Mouse (Mus musculus): Measurements from ENCODE around the gene Eif3c. TPM values are rescaled to one million over a fixed set of nuclear protein-coding genes. Genes with fewer than 3 reads are reported as not detected.

Gene Eif3c
- total and polyA plus RNA-seq, 2 experiments from 2014 or later = 112 to 198 TPM

- Histone ChIP-seq H3K4me2 (ENCODE audit: low read depth, low read length) (peak overlapping the region; percentile 79), H3K27ac (peak overlapping the region; percentile 88), H3K9me3 (ENCODE audit: low read length) (no peaks in the 10 kb centered on the region), H3K4me3 (ENCODE audit: low read length) (peak overlapping the region; percentile 96), H3K9ac (replicated peaks; ENCODE audit: low read length) (peak overlapping the region; percentile 86), H3K36me3 (ENCODE audit: insufficient read depth, low read length) (peaks cover 30% of the 10 kb centered on the region), H3K4me1 (ENCODE audit: insufficient read depth, low read length) (no peaks in the 10 kb centered on the region), H3K27me3 (ENCODE audit: insufficient read depth, low read length) (no peaks in the 10 kb centered on the region)
- ATAC-seq = no peak; the same call in 1 of the 2 replicates
- no peak for DNase-seq (ENCODE audit: low spot score)
- TF ChIP-seq CTCF (IDR thresholded peaks at IDR 0.05; ENCODE audit: low read depth) = no peak
- WGBS = under 1% methylated on average over 21 of the region's 28 CpGs
Measured at GRCm38 (mm10) chr7:126565693-126566092, 518 bp downstream of the Eif3c start.

GRCm38 (mm10) chr7:126556635-126557034, 9.6 kb downstream of the Eif3c start:
- no peak overlapping the region for H3K27ac ChIP-seq
- TF ChIP-seq CTCF (IDR thresholded peaks at IDR 0.05; ENCODE audit: low read depth) = no peak
- no peak overlapping the region for H3K4me2 ChIP-seq (ENCODE audit: low read depth, low read length)
- H3K9me3 ChIP-seq (ENCODE audit: low read length) = no peaks in the 10 kb centered on the region
- H3K4me1 ChIP-seq (ENCODE audit: insufficient read depth, low read length) = no peaks in the 10 kb centered on the region
- 97% methylated on average over 5 of the region's 5 CpGs for WGBS
- H3K9ac ChIP-seq (replicated peaks; ENCODE audit: low read length) = no peak overlapping the region
- no peaks in the 10 kb centered on the region for H3K27me3 ChIP-seq (ENCODE audit: insufficient read depth, low read length)
- ATAC-seq = no peak
- H3K4me3 ChIP-seq (ENCODE audit: low read length) = no peak overlapping the region
- no peak for DNase-seq (ENCODE audit: low spot score)
- H3K36me3 ChIP-seq (ENCODE audit: insufficient read depth, low read length) = peaks cover 78% of the 10 kb centered on the region

DNA sequence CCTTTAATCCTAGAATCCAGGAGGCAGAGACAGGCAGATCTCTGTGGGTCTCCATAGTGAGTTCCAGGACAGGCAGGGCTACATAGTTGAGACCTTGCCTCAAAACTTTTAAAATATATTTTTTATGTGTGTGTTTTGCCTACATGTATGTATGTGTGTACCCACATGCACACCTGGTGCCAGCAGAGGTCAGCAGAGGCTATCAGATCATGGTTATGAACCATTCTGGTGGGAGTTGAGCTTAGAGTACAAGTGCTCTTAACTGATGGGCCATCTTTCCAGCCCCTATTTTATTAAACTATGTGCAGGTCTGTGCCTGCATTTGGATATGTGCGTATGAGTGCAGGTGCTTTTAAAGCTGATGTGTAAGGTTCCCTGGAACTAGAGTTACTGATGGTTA, 11.4 kb downstream of the Eif3c start:
- WGBS = 92% methylated on average over 1 of the region's 1 CpGs
- Histone ChIP-seq H3K4me1 (ENCODE audit: insufficient read depth, low read length) (no peaks in the 10 kb centered on the region), H3K27me3 (ENCODE audit: insufficient read depth, low read length) (no peaks in the 10 kb centered on the region), H3K27ac (no peak overlapping the region), H3K9me3 (ENCODE audit: low read length) (no peaks in the 10 kb centered on the region), H3K36me3 (ENCODE audit: insufficient read depth, low read length) (peaks cover 86% of the 10 kb centered on the region), H3K9ac (replicated peaks; ENCODE audit: low read length) (no peak overlapping the region), H3K4me2 (ENCODE audit: low read depth, low read length) (no peak overlapping the region), H3K4me3 (ENCODE audit: low read length) (no peak overlapping the region)
- DNase-seq (ENCODE audit: low spot score) = peak; percentile 7
- peak; percentile 25 for TF ChIP-seq CTCF (IDR thresholded peaks at IDR 0.05; ENCODE audit: low read depth)
- no peak for ATAC-seq

DNA sequence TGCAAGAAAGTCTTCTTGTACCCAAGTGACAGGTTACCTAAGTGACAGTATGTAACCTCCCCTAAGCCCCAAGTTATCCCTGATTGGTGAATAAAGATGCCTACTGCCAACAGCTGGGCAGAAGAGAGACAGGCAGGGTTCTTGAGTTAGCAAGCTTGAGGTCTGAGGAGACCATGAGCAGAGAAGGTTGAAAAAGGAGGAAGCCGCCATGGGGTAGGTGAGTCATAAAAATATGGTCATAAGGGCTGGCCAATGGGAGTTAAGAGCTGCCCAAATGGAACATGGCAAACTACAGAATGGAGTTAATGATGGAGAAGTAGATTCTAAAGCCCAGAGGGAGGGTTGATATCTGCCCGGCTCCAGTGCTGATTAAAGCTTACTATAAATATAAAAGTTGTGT, 20.6 kb downstream of the Eif3c start:
- 93% methylated on average over 2 of the region's 2 CpGs for WGBS
- ATAC-seq = no peak
- no peak overlapping the region for H3K27ac ChIP-seq
- H3K36me3 ChIP-seq (ENCODE audit: insufficient read depth, low read length) = peaks cover 41% of the 10 kb centered on the region
- no peak overlapping the region for H3K9ac ChIP-seq (replicated peaks; ENCODE audit: low read length)
- no peaks in the 10 kb centered on the region for H3K4me1 ChIP-seq (ENCODE audit: insufficient read depth, low read length)
- no peaks in the 10 kb centered on the region for H3K9me3 ChIP-seq (ENCODE audit: low read length)
- no peak for TF ChIP-seq CTCF (IDR thresholded peaks at IDR 0.05; ENCODE audit: low read depth)
- no peak overlapping the region for H3K4me3 ChIP-seq (ENCODE audit: low read length)
- H3K27me3 ChIP-seq (ENCODE audit: insufficient read depth, low read length) = no peaks in the 10 kb centered on the region
- DNase-seq (ENCODE audit: low spot score) = no peak
- H3K4me2 ChIP-seq (ENCODE audit: low read depth, low read length) = no peak overlapping the region

- Histone ChIP-seq H3K27me3 (ENCODE audit: insufficient read depth, low read length) (no peaks in the 10 kb centered on the region), H3K4me3 (ENCODE audit: low read length) (no peak overlapping the region), H3K4me2 (ENCODE audit: low read depth, low read length) (no peak overlapping the region), H3K4me1 (ENCODE audit: insufficient read depth, low read length) (no peaks in the 10 kb centered on the region), H3K36me3 (ENCODE audit: insufficient read depth, low read length) (peaks cover 7% of the 10 kb centered on the region), H3K9me3 (ENCODE audit: low read length) (no peaks in the 10 kb centered on the region), H3K9ac (replicated peaks; ENCODE audit: low read length) (no peak overlapping the region), H3K27ac (no peak overlapping the region)
- no peak for ATAC-seq
- TF ChIP-seq CTCF (IDR thresholded peaks at IDR 0.05; ENCODE audit: low read depth) = no peak
- no peak for DNase-seq (ENCODE audit: low spot score)
- 85% methylated on average over 1 of the region's 1 CpGs for WGBS
Measured at GRCm38 (mm10) chr7:126541661-126542060, 24.6 kb downstream of the Eif3c start.

DNA sequence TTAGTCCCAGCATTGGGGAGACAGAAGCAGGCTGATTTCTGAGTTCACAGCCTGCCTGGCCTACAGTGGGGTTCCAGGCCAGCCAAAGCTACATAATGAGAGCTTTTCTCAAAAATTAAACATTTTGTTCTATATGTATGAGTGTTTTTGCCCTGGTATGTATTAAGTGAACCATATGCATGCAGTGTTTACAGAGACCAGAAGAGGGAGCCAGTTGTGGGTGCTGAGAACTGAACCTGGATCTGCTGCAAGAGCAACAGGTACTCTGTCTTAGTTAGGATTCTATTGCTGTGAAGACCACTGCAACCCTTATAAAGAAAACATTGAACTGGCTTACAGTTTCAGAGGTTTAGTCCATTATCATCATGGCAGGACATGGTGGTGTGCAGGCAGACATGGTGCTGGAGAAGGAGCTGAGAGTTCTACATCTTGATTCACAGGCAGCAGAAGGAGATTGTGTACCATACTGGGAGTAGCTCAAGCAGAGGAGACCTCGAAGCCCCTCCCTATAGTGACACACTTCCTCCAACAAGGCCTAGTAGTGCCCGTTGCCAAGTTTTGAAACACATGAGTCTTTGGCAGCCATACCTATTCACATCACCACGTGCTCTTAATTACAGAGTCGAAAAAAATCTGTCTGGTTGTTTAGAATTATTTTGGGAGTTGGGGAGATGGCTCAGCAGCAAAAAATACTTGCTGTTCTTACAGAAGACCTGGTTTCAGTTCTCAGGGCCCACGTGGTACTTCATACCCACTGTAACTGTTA, 28.2 kb downstream of the Eif3c start:
- H3K4me3 ChIP-seq (ENCODE audit: low read length) = no peak overlapping the region
- WGBS = 72% methylated on average over 5 of the region's 5 CpGs
- H3K9me3 ChIP-seq (ENCODE audit: low read length) = no peaks in the 10 kb centered on the region
- no peak overlapping the region for H3K27ac ChIP-seq
- ATAC-seq (no peak), DNase-seq (ENCODE audit: low spot score) (peak; percentile 30)
- no peaks in the 10 kb centered on the region for H3K4me1 ChIP-seq (ENCODE audit: insufficient read depth, low read length)
- peak; percentile 58 for TF ChIP-seq CTCF (IDR thresholded peaks at IDR 0.05; ENCODE audit: low read depth)
- H3K9ac ChIP-seq (replicated peaks; ENCODE audit: low read length) = no peak overlapping the region
- no peaks in the 10 kb centered on the region for H3K27me3 ChIP-seq (ENCODE audit: insufficient read depth, low read length)
- H3K36me3 ChIP-seq (ENCODE audit: insufficient read depth, low read length) = no peaks in the 10 kb centered on the region
- H3K4me2 ChIP-seq (ENCODE audit: low read depth, low read length) = no peak overlapping the region

DNA sequence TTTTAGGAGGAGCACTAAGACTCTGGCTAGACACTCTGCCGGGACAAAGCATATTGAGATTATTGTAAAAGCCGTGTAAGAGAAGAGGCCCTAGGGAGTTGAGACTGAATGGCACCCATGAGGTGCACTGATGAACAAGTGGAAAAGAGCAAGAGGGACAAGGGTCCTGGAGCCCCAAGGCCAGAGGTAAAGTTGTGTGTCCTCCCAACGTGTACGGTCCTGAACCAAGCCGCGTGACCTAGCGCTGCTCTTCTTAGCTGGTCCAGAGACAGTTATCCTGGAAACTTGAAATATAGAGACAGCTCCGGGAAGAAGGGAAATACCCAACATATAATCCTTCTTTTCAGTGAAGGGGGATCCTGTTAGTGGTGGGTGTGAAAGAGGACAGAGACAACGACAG, 29.7 kb downstream of the Eif3c start:
- ATAC-seq = no peak
- DNase-seq (ENCODE audit: low spot score) = no peak
- Histone ChIP-seq H3K4me2 (ENCODE audit: low read depth, low read length) (peak overlapping the region; percentile 70), H3K4me1 (ENCODE audit: insufficient read depth, low read length) (no peaks in the 10 kb centered on the region), H3K36me3 (ENCODE audit: insufficient read depth, low read length) (no peaks in the 10 kb centered on the region), H3K27ac (no peak overlapping the region), H3K27me3 (ENCODE audit: insufficient read depth, low read length) (no peaks in the 10 kb centered on the region), H3K9ac (replicated peaks; ENCODE audit: low read length) (no peak overlapping the region; the same call in 1 of the 2 replicates), H3K9me3 (ENCODE audit: low read length) (no peaks in the 10 kb centered on the region), H3K4me3 (ENCODE audit: low read length) (peak overlapping the region; percentile 38)
- WGBS = 54% methylated on average over 9 of the region's 9 CpGs
- no peak for TF ChIP-seq CTCF (IDR thresholded peaks at IDR 0.05; ENCODE audit: low read depth)
